Mouse (Mus musculus) hindbrain, embryonic 10.5 days (tissue): ENCODE results near the gene Gm20521. TPM values are rescaled to one million over a fixed set of nuclear protein-coding genes. Genes with fewer than 3 reads are reported as not detected.

ENCODE experiments used
- DNase-seq: peaks from one replicate; pipeline ENCODE4 v3.0.0-alpha.2; 2017; ENCODE audit warnings: low spot score
- H3K27ac ChIP-seq: fragments of 300-500 bp; sonication (generic); 2 replicates; pipeline ENCODE4 v1.5.1; 2016; ENCODE audit warnings: mild to moderate bottlenecking, moderate library complexity
- H3K27me3 ChIP-seq: fragments of 300-500 bp; sonication (generic); 2 replicates; pipeline ENCODE4 v1.6.1; 2016; ENCODE audit warnings: mild to moderate bottlenecking; ENCODE audit not compliant: poor library complexity, insufficient read depth, severe bottlenecking
- H3K36me3 ChIP-seq: fragments of 300-500 bp; sonication (generic); 2 replicates; pipeline ENCODE4 v1.6.1; 2016; ENCODE audit warnings: mild to moderate bottlenecking, moderate library complexity
- H3K4me1 ChIP-seq: fragments of 300-500 bp; sonication (generic); replicated peaks from 2 replicates; pipeline ENCODE4 v1.6.1; 2016; ENCODE audit warnings: mild to moderate bottlenecking
- H3K4me3 ChIP-seq: fragments of 300-500 bp; sonication (generic); 2 replicates; pipeline ENCODE4 v1.5.1; 2016; ENCODE audit warnings: mild to moderate bottlenecking, moderate library complexity
- H3K9me3 ChIP-seq: fragments of 300-500 bp; sonication (generic); 2 replicates; pipeline ENCODE4 v1.6.1; 2016; ENCODE audit warnings: mild to moderate bottlenecking, moderate library complexity
- WGBS: fragments of 180-500 bp; shearing (Covaris S2); methylation state at CpG from one replicate; pipeline ENCODE4 v1.1.7; 2016; 5-methylcytosine and 5-hydroxymethylcytosine counted together
- polyA plus RNA-seq: library from polyadenylated mRNA; unstranded; fragments of >200 nt; fragmentation: Nextera tagmentation; extraction: Ambion mirVana; gene quantifications from 2 replicates; pipeline ENCODE4 v1.2.1, GENCODE M21; 2016

Gene Gm20521
- polyA plus RNA-seq: 0.29 TPM in 1 of 2 replicates, not detected in the other

DNA sequence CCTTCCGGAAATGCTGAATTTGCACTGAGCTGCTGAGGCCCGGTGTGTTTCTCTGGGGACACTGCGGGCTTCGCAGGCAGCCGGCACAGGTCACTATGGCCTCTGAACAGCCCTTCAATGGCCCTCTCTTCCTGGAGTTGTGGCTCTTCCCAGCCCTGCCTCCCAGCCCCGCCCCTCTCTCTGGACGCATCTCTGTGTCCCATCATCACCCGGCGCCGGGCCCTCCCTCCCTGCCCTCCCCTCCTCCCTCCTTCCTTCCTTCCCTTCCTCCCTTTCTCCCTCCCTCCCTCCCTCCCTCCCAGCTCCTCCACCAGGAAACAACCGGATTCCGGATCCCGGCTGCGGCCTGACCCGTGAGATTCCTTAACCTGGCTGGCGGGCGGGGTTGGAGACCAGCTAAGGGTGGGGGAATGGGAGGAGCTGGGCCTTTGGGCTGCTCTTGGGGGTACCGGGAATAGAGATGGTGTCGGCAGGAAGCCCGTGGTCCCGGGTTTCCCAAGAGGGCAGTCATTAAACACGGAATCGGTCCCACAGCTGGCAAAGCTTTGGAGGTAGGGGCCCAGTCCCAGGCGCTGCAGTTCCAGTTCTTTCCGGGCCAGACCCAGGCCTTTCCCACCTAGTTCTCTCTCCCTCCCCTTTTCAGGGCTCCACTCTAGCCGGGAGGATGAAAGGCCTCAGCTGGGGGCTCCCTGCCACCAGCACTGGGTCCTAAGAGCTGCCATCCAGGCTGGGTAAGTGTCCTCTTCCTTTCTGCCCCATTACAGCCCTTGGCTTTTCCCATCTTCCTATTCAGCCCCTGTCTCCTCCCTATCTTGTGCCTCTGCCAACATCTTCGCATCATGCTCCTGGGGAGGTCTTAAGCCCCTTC, at the start of gene Gm20521, which contains the start of gene Bcl2l2:
TSS of gene Gm20521 (plus strand) at position 288 of the 868 bp plus-strand sequence.
TSS of gene Bcl2l2 (plus strand) at position 224 of the 868 bp plus-strand sequence.
- under 1% methylated on average over 27 of the region's 27 CpGs for WGBS
- no peaks in the 10 kb centered on the region for H3K9me3 ChIP-seq
- H3K4me3 ChIP-seq: peak within 1 kb of the TSS; percentile 76
- peaks cover 25% of the 10 kb centered on the region for H3K36me3 ChIP-seq
- DNase-seq: peak; percentile 89
- H3K27me3 ChIP-seq: peaks cover 8% of the 10 kb centered on the region
- peak within 1 kb of the TSS; percentile 93 for H3K27ac ChIP-seq
- H3K4me1 ChIP-seq: peaks cover 37% of the 10 kb centered on the region

- Histone ChIP-seq H3K9me3 (no peaks in the 10 kb centered on the region), H3K4me3 (no peak overlapping the region), H3K36me3 (no peaks in the 10 kb centered on the region), H3K27me3 (no peaks in the 10 kb centered on the region), H3K27ac (no peak overlapping the region), H3K4me1 (no peaks in the 10 kb centered on the region)
- WGBS: 9% methylated on average over 4 of the region's 4 CpGs
- DNase-seq: no peak
Observed at GRCm38 (mm10) chr14:54843461-54843860, 39.8 kb upstream of the Gm20521 start.

GRCm38 (mm10) chr14:54855726-54856125, 27.5 kb upstream of the Gm20521 start:
- Histone ChIP-seq H3K4me1 (no peaks in the 10 kb centered on the region), H3K27me3 (no peaks in the 10 kb centered on the region), H3K9me3 (no peaks in the 10 kb centered on the region), H3K36me3 (peaks cover 41% of the 10 kb centered on the region), H3K27ac (no peak overlapping the region), H3K4me3 (no peak overlapping the region)
- WGBS: over 99% methylated on average over 3 of the region's 3 CpGs
- DNase-seq: no peak

DNA sequence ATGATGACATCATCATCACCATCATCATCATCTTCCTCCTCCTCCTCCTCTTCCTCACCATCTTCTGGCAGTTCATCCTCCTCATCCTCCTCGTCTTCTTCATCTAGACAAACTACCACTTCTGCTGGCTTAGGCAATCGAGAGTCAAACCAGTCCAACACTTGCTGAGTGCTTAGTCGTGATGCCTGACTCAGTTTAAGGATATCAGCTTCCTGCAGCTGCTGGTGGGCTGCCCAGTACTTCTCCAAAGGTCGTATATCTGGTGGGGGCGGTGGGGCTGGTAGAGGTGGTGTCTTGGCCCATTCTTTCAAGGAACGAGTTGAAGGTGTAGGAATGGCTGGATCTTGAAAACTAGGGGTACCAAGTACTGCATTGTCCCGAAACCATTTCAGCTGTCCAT, 26.5 kb upstream of the Gm20521 start:
- WGBS: 88% methylated on average over 7 of the region's 7 CpGs
- no peak overlapping the region for H3K4me3 ChIP-seq

DNA sequence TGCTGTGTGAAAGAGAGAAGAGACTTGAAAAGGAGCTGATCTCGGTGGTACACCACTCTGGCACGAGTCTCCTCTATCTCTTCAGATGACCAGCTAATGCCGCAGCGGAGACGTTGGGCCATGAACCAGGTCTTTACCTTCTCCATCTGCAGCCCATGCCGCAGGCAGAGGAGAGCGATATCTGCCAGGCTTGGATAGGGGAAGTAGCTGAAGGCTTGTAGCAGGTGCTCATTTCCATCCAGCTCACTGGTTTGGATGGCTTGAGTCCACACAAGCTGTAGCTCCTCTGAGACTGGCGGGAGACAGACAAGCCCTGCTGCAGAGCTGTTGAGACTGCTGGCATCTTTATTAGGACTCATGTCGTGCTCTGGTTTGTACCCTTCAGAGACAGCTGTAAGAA, 25.4 kb upstream of the Gm20521 start:
- Histone ChIP-seq H3K4me3 (no peak overlapping the region), H3K27me3 (no peaks in the 10 kb centered on the region), H3K4me1 (peaks cover 8% of the 10 kb centered on the region; the same call in 1 of the 2 replicates), H3K36me3 (peaks cover 41% of the 10 kb centered on the region), H3K9me3 (no peaks in the 10 kb centered on the region), H3K27ac (no peak overlapping the region)
- WGBS: 95% methylated on average over 9 of the region's 9 CpGs
- DNase-seq: no peak

More for the DNA sequence above, 26.5 kb upstream of the Gm20521 start:
- no peaks in the 10 kb centered on the region for H3K4me1 ChIP-seq
- no peaks in the 10 kb centered on the region for H3K27me3 ChIP-seq
- H3K9me3 ChIP-seq: no peaks in the 10 kb centered on the region
- no peak overlapping the region for H3K27ac ChIP-seq
- no peak for DNase-seq
- H3K36me3 ChIP-seq: peaks cover 41% of the 10 kb centered on the region

- 51% methylated on average over 2 of the region's 2 CpGs for WGBS
- Histone ChIP-seq H3K27me3 (no peaks in the 10 kb centered on the region), H3K36me3 (peaks cover 25% of the 10 kb centered on the region), H3K4me3 (no peak overlapping the region), H3K4me1 (peaks cover 15% of the 10 kb centered on the region), H3K9me3 (no peaks in the 10 kb centered on the region), H3K27ac (no peak overlapping the region)
- peak; percentile 50 for DNase-seq
Observed at GRCm38 (mm10) chr14:54860511-54860910, 22.7 kb upstream of the Gm20521 start.

DNA sequence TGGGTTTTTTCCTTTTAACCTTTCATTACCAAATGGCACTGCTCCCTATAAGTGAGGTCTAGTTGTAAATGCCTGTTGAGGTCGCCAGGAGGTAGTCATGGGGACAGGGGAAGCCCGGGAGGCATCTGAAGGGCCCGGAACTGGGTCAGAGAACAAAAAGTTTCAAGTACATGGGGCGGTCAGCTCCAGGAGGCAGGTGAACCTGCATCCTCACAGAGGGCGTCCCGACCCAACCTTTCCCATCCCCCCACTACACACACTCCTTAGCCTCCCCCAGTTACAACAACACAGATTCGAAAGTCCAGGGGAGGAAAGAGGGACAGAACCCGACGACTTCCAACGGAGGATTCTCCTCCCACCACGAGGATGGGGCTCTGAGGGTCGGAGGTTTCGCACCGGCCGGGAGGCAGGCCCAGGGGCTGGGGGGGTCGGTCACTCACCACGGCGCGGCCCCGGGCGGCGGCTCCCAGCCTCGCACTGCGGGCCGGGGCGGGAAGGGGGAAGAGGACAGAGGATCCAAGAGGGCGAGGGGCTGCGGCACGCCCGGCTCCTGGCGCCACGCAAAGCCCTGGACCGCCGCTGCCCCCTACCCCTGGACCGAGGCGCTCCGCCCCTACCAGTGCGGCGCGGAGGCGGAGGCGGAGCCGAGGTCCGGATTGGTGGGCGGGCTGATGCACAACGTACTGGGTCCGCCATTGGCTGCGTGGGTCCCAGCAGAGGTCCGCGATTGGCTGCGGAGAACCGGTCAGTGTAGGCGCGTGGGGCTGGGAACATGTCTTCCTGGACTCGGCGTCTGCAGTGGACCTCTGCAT, 19.5 kb upstream of the Gm20521 start:
- under 1% methylated on average over 55 of the region's 56 CpGs for WGBS
- Histone ChIP-seq H3K27me3 (no peaks in the 10 kb centered on the region), H3K36me3 (no peaks in the 10 kb centered on the region), H3K27ac (peak overlapping the region; percentile 98), H3K4me1 (peaks cover 15% of the 10 kb centered on the region), H3K4me3 (peak overlapping the region; percentile 93), H3K9me3 (no peaks in the 10 kb centered on the region)
- peak; percentile 96 for DNase-seq

- peak overlapping the region; percentile 93 for H3K4me3 ChIP-seq
- peak overlapping the region; percentile 98 for H3K27ac ChIP-seq
- DNase-seq: no peak
- H3K36me3 ChIP-seq: no peaks in the 10 kb centered on the region
- peaks cover 15% of the 10 kb centered on the region for H3K4me1 ChIP-seq
- H3K9me3 ChIP-seq: no peaks in the 10 kb centered on the region
- H3K27me3 ChIP-seq: no peaks in the 10 kb centered on the region
- WGBS: 18% methylated on average over 21 of the region's 21 CpGs
Observed at GRCm38 (mm10) chr14:54864313-54865036, 18.8 kb upstream of the Gm20521 start.

GRCm38 (mm10) chr14:54865626-54866025, 17.6 kb upstream of the Gm20521 start:
- H3K27me3 ChIP-seq: no peaks in the 10 kb centered on the region
- no peak for DNase-seq
- H3K4me3 ChIP-seq: no peak overlapping the region
- no peaks in the 10 kb centered on the region for H3K9me3 ChIP-seq
- H3K27ac ChIP-seq: no peak overlapping the region
- H3K4me1 ChIP-seq: peaks cover 15% of the 10 kb centered on the region
- H3K36me3 ChIP-seq: no peaks in the 10 kb centered on the region
- WGBS: 89% methylated on average over 5 of the region's 5 CpGs

DNA sequence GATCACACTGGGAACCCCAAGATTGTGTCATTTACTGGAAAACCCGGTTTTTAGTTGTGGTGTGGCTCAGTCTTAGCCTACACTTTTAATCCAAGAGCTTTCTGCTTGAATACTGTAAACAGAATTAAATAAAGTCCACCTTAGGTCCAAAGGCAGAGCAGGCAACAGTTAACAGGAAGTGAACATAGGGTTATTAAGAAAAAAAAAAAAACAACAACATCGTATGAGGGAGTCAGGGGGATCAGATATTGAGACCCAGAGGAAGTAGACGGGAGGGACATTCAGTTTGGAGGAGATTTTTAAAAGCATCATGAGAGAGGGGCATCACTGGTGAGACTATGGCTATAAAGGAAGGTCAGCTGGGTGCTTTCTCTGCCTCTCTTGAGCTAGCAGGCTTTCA, 17.0 kb upstream of the Gm20521 start:
- Histone ChIP-seq H3K4me1 (peaks cover 15% of the 10 kb centered on the region), H3K4me3 (no peak overlapping the region), H3K27ac (no peak overlapping the region), H3K27me3 (no peaks in the 10 kb centered on the region), H3K36me3 (no peaks in the 10 kb centered on the region), H3K9me3 (no peaks in the 10 kb centered on the region)
- 71% methylated on average over 3 of the region's 3 CpGs for WGBS
- no peak for DNase-seq

DNA sequence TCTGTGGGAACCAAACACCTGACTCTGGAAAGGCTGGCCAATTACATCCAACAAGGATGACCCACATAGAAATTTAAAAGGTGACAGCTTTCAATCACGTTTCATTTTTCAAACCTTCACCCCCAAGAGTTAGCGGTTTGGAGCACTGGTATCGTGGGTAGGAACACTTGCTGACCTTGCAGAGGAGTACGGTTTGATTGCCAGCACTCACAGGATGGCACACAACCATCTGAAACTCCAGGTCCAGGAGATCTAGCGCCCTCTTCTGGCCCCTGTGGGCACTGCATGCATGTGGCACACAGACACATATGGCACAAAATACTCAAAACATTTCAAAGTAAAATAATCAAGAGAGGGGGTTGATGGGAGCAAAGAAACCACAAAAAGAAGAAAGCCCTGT, 16.3 kb upstream of the Gm20521 start:
- DNase-seq: peak; percentile 25
- no peaks in the 10 kb centered on the region for H3K9me3 ChIP-seq
- H3K4me1 ChIP-seq: peaks cover 15% of the 10 kb centered on the region
- 55% methylated on average over 5 of the region's 5 CpGs for WGBS
- H3K27me3 ChIP-seq: no peaks in the 10 kb centered on the region
- H3K36me3 ChIP-seq: no peaks in the 10 kb centered on the region
- no peak overlapping the region for H3K4me3 ChIP-seq
- no peak overlapping the region for H3K27ac ChIP-seq

DNA sequence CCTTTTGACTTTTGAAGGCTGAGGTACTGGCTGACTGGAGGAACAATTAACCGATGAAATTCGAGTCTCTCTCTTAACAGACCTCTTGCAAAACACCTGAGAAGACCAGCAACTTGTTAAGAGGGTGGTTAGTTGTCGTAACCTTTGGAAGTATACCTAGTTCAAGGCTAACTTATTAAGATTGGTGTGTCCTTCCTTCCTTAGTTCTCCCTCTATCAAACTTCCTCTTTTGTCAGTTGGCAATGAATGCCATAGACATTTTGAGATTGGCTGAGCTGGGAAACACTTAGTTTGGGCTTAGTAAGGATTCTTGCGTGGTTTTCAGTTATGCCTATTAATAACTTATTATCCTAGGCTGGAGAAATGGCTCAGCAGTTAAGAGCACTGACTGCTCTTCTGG, 15.2 kb upstream of the Gm20521 start:
- no peaks in the 10 kb centered on the region for H3K27me3 ChIP-seq
- WGBS: 85% methylated on average over 4 of the region's 4 CpGs

More for the DNA sequence above, 15.2 kb upstream of the Gm20521 start:
- Histone ChIP-seq H3K36me3 (no peaks in the 10 kb centered on the region), H3K9me3 (no peaks in the 10 kb centered on the region), H3K4me3 (no peak overlapping the region), H3K27ac (no peak overlapping the region), H3K4me1 (peaks cover 5% of the 10 kb centered on the region)
- DNase-seq: no peak
